Mouse (Mus musculus): Measurements from ENCODE around the gene Fkbp11. TPM values are rescaled to one million over a fixed set of nuclear protein-coding genes. Genes with fewer than 3 reads are reported as not detected.

Gene Fkbp11
- total RNA-seq, 2 experiments from 2014 or later = 1.3 to 2.7 TPM

Other genes with a start within 250 kb of the Fkbp11 start
- not detected for gene Lalba, start 245.5 kb downstream of the Fkbp11 start, total RNA-seq (2021)
- under 1 TPM; 0.21 to 0.37 TPM for gene Olfr279, start 235.8 kb downstream of the Fkbp11 start, total RNA-seq (2021)
- 10 to 100 TPM; 65.5 to 65.8 TPM for gene Kansl2, start 193.9 kb downstream of the Fkbp11 start, total RNA-seq (2021)
- gene Ccnt1, start 157.3 kb downstream of the Fkbp11 start, total RNA-seq (2021) = 10 to 100 TPM; 43.9 to 44.7 TPM
- gene 4930415O20Rik, start 157.2 kb downstream of the Fkbp11 start, total RNA-seq (2021) = not detected
- 10 to 100 TPM; 45.1 to 45.3 TPM for gene Adcy6, start 118.1 kb downstream of the Fkbp11 start, total RNA-seq (2021)
- 100 to 1,000 TPM; 159 to 168 TPM for gene Cacnb3, start 97.4 kb downstream of the Fkbp11 start, total RNA-seq (2021)
- 10 to 100 TPM; 60.3 to 70.2 TPM for gene Ddx23, start 65.3 kb downstream of the Fkbp11 start, total RNA-seq (2021)
- gene Rnd1, start 50.7 kb downstream of the Fkbp11 start, total RNA-seq (2021) = 10 to 100 TPM; 18.8 to 21.5 TPM
- 10 to 100 TPM in 1 of 2 experiments, 1 to 10 TPM in 1; 8.9 to 10.1 TPM for gene Ccdc65, start 20.0 kb downstream of the Fkbp11 start, total RNA-seq (2021)
- gene Arf3, start 35.0 kb upstream of the Fkbp11 start, total RNA-seq (2021) = 100 to 1,000 TPM; 791 to 794 TPM
- under 1 TPM; 0.41 to 0.48 TPM for gene Wnt10b, start 50.0 kb upstream of the Fkbp11 start, total RNA-seq (2021)
- not detected for gene Wnt1, start 61.7 kb upstream of the Fkbp11 start, total RNA-seq (2021)
- 100 to 1,000 TPM; 747 to 793 TPM for gene Ddn, start 81.3 kb upstream of the Fkbp11 start, total RNA-seq (2021)
- gene Prkag1, start 103.3 kb upstream of the Fkbp11 start, total RNA-seq (2021) = 10 to 100 TPM; 44.5 to 46.2 TPM
- gene Kmt2d, start 143.0 kb upstream of the Fkbp11 start, total RNA-seq (2021) = 10 to 100 TPM; 71.7 to 83.1 TPM
- 1 to 10 TPM; 8.1 to 9.3 TPM for gene Rhebl1, start 166.3 kb upstream of the Fkbp11 start, total RNA-seq (2021)
- under 1 TPM; 0.31 to 0.35 TPM for gene Dhh, start 170.3 kb upstream of the Fkbp11 start, total RNA-seq (2021)
- gene Lmbr1l, start 190.0 kb upstream of the Fkbp11 start, total RNA-seq (2021) = 10 to 100 TPM; 13.7 to 17.9 TPM
- gene Tuba1b, start 206.4 kb upstream of the Fkbp11 start, total RNA-seq (2021) = 100 to 1,000 TPM; 661 to 671 TPM
- not detected for gene Gm49450, start 225.4 kb upstream of the Fkbp11 start, total RNA-seq (2021)
- gene Tuba1a, start 225.5 kb upstream of the Fkbp11 start, total RNA-seq (2021) = 1,000 to 10,000 TPM; 2,120 to 2,322 TPM

All from layer of hippocampus, postnatal 14 days (tissue).